7 mouse cellular contexts compared by ENCODE assay signal in the genomic region with DNA sequence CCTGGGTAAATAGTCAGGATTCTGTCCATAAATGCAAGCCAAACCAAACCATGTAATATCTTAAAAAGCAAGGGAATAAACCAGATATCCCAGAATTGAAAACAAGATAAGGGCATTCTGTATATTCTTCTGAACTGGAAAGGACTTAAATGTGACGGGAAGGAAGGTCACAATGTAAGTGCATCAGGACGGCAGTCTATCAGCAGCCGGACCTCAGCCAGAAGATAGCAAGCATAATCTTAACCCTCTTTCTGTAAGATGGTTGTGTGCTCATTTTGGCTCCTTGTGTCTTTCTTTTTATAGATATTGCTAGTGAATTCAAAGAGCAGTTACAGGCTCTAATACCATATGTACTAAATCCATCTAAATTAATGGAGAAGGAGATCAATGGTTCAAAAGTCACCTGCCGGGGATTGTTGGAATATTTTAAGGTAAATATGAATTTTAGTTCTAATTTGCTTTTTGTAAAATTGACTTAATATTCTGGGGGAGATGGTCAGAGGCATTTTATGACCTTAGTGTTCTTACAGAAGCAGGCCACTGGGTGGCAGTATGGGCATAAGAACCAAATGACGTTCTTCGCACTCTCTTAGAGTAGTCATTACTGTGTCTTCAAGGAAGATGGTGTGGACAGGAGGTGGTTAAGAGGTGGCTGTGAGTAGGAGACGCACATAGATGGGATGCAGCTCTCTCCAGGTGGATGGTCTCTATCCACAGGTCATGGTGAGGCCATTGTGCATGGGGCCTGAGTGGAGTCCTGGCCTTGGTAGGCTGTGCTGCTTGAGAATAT. TPM values are rescaled to one million over a fixed set of nuclear protein-coding genes. Genes with fewer than 3 reads are reported as not detected.
DNase-seq lines count a peak whose midpoint lies in the region; ATAC-seq lines count a peak whose summit lies in the region.

No protein-coding gene starts in this region.

- peak; percentile 15 for DNase-seq in Muller cell, postnatal 12 days (ENCODE audit: inconsistent ontology term)
- DNase-seq in c-Kit-positive CD71-negative TER-119-negative erythroid progenitor cells, embryonic 14.5 days (ENCODE audit: low read depth), result peak; percentile 60
- DNase-seq in forebrain, embryonic 14.5 days (ENCODE audit: low spot score), result peak; percentile 82
- DNase-seq in left cerebral cortex, adult 11 months (ENCODE audit: low spot score), result peak; percentile 34
- DNase-seq in right cerebral cortex, postnatal 14 days, result peak; percentile 67

- peaks cover 40% of the 10 kb centered on the region for H3K36me3 ChIP-seq in forebrain, embryonic 14.5 days (ENCODE audit: control insufficient read depth, insufficient read depth, low read length)
- peaks cover 34% of the 10 kb centered on the region for H3K36me3 ChIP-seq in hindbrain, embryonic 15.5 days

- no peaks in the 10 kb centered on the region for H3K9me3 ChIP-seq in forebrain, embryonic 14.5 days (replicated peaks; ENCODE audit: control insufficient read depth, low read length)
- H3K9me3 ChIP-seq in hindbrain, embryonic 15.5 days, result no peaks in the 10 kb centered on the region

- no peak overlapping the region for H3K4me3 ChIP-seq in forebrain, embryonic 14.5 days (ENCODE audit: low read depth, low read length)
- no peak overlapping the region for H3K4me3 ChIP-seq in hindbrain, embryonic 15.5 days

- 56% methylated on average over 7 of the region's 7 CpGs for WGBS in forebrain, embryonic 14.5 days
- 54% methylated on average over 7 of the region's 7 CpGs for WGBS in hindbrain, embryonic 15.5 days

- no peak overlapping the region for H3K27ac ChIP-seq in forebrain, embryonic 14.5 days (ENCODE audit: low read depth, low read length)
- H3K27ac ChIP-seq in hindbrain, embryonic 15.5 days (replicated peaks), result no peak overlapping the region

- H3K4me1 ChIP-seq in forebrain, embryonic 14.5 days (ENCODE audit: control insufficient read depth, insufficient read depth, low read length), result no peaks in the 10 kb centered on the region
- no peaks in the 10 kb centered on the region for H3K4me1 ChIP-seq in hindbrain, embryonic 15.5 days (replicated peaks)

- H3K4me2 ChIP-seq in forebrain, embryonic 14.5 days (ENCODE audit: low read length), result no peak overlapping the region
- no peak overlapping the region for H3K4me2 ChIP-seq in hindbrain, embryonic 15.5 days

- peak; percentile 74 for ATAC-seq in forebrain, embryonic 14.5 days
- ATAC-seq in hindbrain, embryonic 15.5 days (ENCODE audit: low FRiP score, low read depth), result peak; percentile 82
- ATAC-seq in megakaryocyte, adult 5-6 weeks (ENCODE audit: poor library complexity, severe bottlenecking), result peak; percentile 68

- no peak overlapping the region for H3K9ac ChIP-seq in forebrain, embryonic 14.5 days (ENCODE audit: low read length)
- H3K9ac ChIP-seq in hindbrain, embryonic 15.5 days, result no peak overlapping the region

- H3K27me3 ChIP-seq in forebrain, embryonic 14.5 days (replicated peaks; ENCODE audit: control insufficient read depth, insufficient read depth, low read length), result no peaks in the 10 kb centered on the region
- H3K27me3 ChIP-seq in hindbrain, embryonic 15.5 days, result no peaks in the 10 kb centered on the region

RNA-seq across cellular contexts. Expression of a gene that starts 28.4 kb away (rescaled TPM):
- polyA plus RNA-seq in forebrain, embryonic 14.5 days (2014; fragmentation: Nextera tagmentation; extraction: Ambion mirVana), result 4.6 and 5.5 TPM in 2 replicates
- 4.8 and 5.7 TPM in 2 replicates for polyA plus RNA-seq in hindbrain, embryonic 15.5 days (2015; fragmentation: Nextera tagmentation; extraction: Ambion mirVana)
- total RNA-seq in megakaryocyte, adult 5-6 weeks (2015), result 4.7 and 4.9 TPM in 2 replicates
- total RNA-seq in megakaryocyte, adult 5-6 weeks (2017), result 4.8 and 5.1 TPM in 2 replicates

RNA-seq across cellular contexts. Expression of a gene that starts 35.0 kb away (rescaled TPM):
- 5.9 and 7.1 TPM in 2 replicates for polyA plus RNA-seq in forebrain, embryonic 14.5 days (2014; fragmentation: Nextera tagmentation; extraction: Ambion mirVana)
- 6.6 and 6.8 TPM in 2 replicates for polyA plus RNA-seq in hindbrain, embryonic 15.5 days (2015; fragmentation: Nextera tagmentation; extraction: Ambion mirVana)
- 31.3 and 34.7 TPM in 2 replicates for total RNA-seq in megakaryocyte, adult 5-6 weeks (2015)
- 42.8 and 45.8 TPM in 2 replicates for total RNA-seq in megakaryocyte, adult 5-6 weeks (2017)

RNA-seq across cellular contexts. Expression of a gene that starts 45.8 kb away (rescaled TPM):
- 464 and 468 TPM in 2 replicates for polyA plus RNA-seq in forebrain, embryonic 14.5 days (2014; fragmentation: Nextera tagmentation; extraction: Ambion mirVana)
- polyA plus RNA-seq in hindbrain, embryonic 15.5 days (2015; fragmentation: Nextera tagmentation; extraction: Ambion mirVana), result 643 and 672 TPM in 2 replicates
- total RNA-seq in megakaryocyte, adult 5-6 weeks (2015), result 209 and 213 TPM in 2 replicates
- 75.3 and 90.5 TPM in 2 replicates for total RNA-seq in megakaryocyte, adult 5-6 weeks (2017)

Comparison
In these comparisons a context has a peak if more than half of its experiments do, and no peak if none do; other contexts are left out.
1. DNase-seq: peak in every context shown above with its lines; median percentile 82 in forebrain, embryonic 14.5 days; 67 in right cerebral cortex, postnatal 14 days; 60 in c-Kit-positive CD71-negative TER-119-negative erythroid progenitor cells, embryonic 14.5 days; 34 in left cerebral cortex, adult 11 months; 15 in Muller cell, postnatal 12 days.